Mouse (Mus musculus): ENCODE measurements around the gene Mrgprh. TPM values are rescaled to one million over a fixed set of nuclear protein-coding genes. Genes with fewer than 3 reads are reported as not detected.

The Mrgprh gene
- total and polyA plus RNA-seq, 3 experiments: not detected

DNA sequence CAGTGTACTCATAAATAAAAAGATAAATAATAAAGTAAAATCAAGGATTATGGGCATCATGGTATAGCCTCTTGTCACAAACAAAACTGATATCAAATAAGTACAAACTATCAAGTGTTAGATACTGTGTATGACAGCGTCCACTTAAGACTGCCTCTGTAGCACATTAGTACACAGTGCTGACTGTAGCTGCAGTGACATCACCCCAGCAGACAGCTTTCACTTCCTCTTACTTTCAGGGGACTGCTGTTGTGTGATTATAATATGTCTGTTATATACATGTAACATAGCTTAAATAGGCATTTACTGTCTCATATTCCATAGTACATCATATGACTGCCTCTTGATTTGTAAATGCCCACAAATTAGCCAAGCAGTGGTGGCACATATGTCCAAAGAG lies 45.2 kb downstream of the Mrgprh start:
- DNase-seq (ENCODE audit: low read depth, low spot score): peak; percentile 58

DNA sequence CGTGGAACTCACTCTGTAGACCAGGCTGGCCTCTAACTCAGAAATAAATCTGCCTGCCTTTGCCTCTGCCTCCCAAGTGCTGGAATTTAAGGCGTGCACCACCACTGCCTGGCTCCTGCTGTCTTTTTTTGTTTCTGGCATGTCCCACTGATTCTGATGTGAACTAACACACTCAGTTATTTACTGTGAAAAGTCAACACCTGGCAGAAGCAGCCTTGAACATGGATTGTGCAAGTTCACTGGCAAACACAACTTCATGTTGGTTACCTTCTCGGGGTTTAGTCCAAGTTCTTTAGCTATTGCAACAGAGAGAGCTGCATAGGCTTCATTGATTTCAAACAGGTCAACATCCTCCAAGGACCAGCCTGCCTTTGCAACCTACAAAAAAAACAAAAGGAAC lies 49.2 kb downstream of the Mrgprh start:
- Histone ChIP-seq H3K27me3 (ENCODE audit: control insufficient read depth in 1 of 2, insufficient read depth in 2 of 2, low read length in 2 of 2) (no peaks in the 10 kb centered on the region), H3K9me3 (replicated peaks; ENCODE audit: insufficient read depth, low read length) (no peaks in the 10 kb centered on the region), H3K36me3 (ENCODE audit: control insufficient read depth in 1 of 2, insufficient read depth in 2 of 2, low read length in 2 of 2) (peaks cover 7 to 37% of the 10 kb centered on the region in 2 experiments), H3K9ac (ENCODE audit: control insufficient read depth, low read depth, low read length, poor library complexity, severe bottlenecking) (no peak overlapping the region), H3K27ac (ENCODE audit: control insufficient read depth, low read depth, low read length) (no peak overlapping the region), H3K4me1 (ENCODE audit: control insufficient read depth in 1 of 2, insufficient read depth in 2 of 2, low read length in 2 of 2) (no peaks in the 10 kb centered on the region), H3K4me3 (ENCODE audit: control insufficient read depth in 1 of 2, insufficient read depth in 1 of 2, low read depth in 2 of 2, low read length in 2 of 2) (no peak overlapping the region), H3K79me2 (ENCODE audit: control insufficient read depth, insufficient read depth, low read length, poor library complexity) (0 out of 2 replicates have a peak, but pooled peaks cover 3% of the 10 kb centered on the region)
- TF ChIP-seq HCFC1 (IDR thresholded peaks at IDR 0.05; ENCODE audit: low read depth, low read length) (no peak), MYB (IDR thresholded peaks at IDR 0.05; ENCODE audit: low read depth, low read length) (no peak), CHD1 (IDR thresholded peaks at IDR 0.05; ENCODE audit: low read depth, low read length) (no peak), POLR2A (IDR thresholded peaks at IDR 0.05; ENCODE audit: control insufficient read depth in 1 of 2, insufficient read depth in 1 of 2, low read depth in 1 of 2, low read length in 2 of 2, poor library complexity in 1 of 2) (peak in 1 of 2 experiments; percentile 15; a peak in 1 of 4 replicates), JUND (IDR thresholded peaks at IDR 0.05; ENCODE audit: low read depth, low read length) (no peak)
- no peak for DNase-seq (ENCODE audit: low read depth, low spot score)

More for the DNA sequence above, 45.2 kb downstream of the Mrgprh start:
- Histone ChIP-seq H3K36me3 (ENCODE audit: control insufficient read depth in 1 of 2, insufficient read depth in 2 of 2, low read length in 2 of 2) (peaks cover 28 to 58% of the 10 kb centered on the region in 2 experiments), H3K27ac (ENCODE audit: control insufficient read depth, low read depth, low read length) (no peak overlapping the region), H3K4me1 (ENCODE audit: control insufficient read depth in 1 of 2, insufficient read depth in 2 of 2, low read length in 2 of 2) (peaks cover 0 to 3% of the 10 kb centered on the region in 2 experiments; a peak in 2 of 4 replicates), H3K27me3 (ENCODE audit: control insufficient read depth in 1 of 2, insufficient read depth in 2 of 2, low read length in 2 of 2) (no peaks in the 10 kb centered on the region), H3K4me3 (ENCODE audit: control insufficient read depth in 1 of 2, insufficient read depth in 1 of 2, low read depth in 2 of 2, low read length in 2 of 2) (no peak overlapping the region), H3K79me2 (ENCODE audit: control insufficient read depth, insufficient read depth, low read length, poor library complexity) (peaks cover 23% of the 10 kb centered on the region), H3K9ac (ENCODE audit: control insufficient read depth, low read depth, low read length, poor library complexity, severe bottlenecking) (no peak overlapping the region), H3K9me3 (replicated peaks; ENCODE audit: insufficient read depth, low read length) (no peaks in the 10 kb centered on the region)
- TF ChIP-seq NELFE (IDR thresholded peaks at IDR 0.05; ENCODE audit: low read depth, low read length) (no peak), GATA1 (IDR thresholded peaks at IDR 0.05; ENCODE audit: low read depth, low read length) (no peak), EP300 (IDR thresholded peaks at IDR 0.05; ENCODE audit: low read depth in 1 of 2, low read length in 2 of 2) (no peak; a peak in 1 of 4 replicates), SIN3A (IDR thresholded peaks at IDR 0.05; ENCODE audit: low read length) (no peak), RAD21 (IDR thresholded peaks at IDR 0.05; ENCODE audit: low read depth, low read length) (no peak)

DNA sequence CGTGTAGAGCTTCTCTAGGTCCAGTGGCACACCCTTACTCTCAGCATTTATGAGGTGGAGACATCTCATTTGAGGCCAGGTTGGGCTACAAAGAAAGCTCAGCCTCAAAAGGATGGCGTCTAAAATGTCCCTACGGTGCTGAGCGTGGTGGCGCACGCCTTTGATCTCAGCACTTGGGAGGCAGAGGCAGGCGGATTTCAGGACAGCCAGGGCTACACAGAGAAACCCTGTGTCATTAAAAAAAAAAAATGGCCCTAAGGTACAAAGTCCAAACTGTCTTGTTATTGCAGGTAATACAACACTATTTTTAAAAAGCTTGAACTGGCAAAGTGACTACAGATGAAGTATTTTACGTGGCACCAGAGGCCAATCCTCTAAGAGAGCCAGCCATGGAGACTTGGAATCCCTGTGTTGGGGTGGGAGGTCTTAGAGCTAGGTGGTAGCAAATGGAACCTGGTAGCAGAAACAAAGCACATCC lies 49.9 kb downstream of the Mrgprh start:
- no peaks in the 10 kb centered on the region for H3K9me3 ChIP-seq (replicated peaks; ENCODE audit: insufficient read depth, low read length)
- H3K4me3 ChIP-seq (ENCODE audit: control insufficient read depth in 1 of 2, insufficient read depth in 1 of 2, low read depth in 2 of 2, low read length in 2 of 2): no peak overlapping the region
- no peaks in the 10 kb centered on the region for H3K27me3 ChIP-seq (ENCODE audit: control insufficient read depth in 1 of 2, insufficient read depth in 2 of 2, low read length in 2 of 2)
- TF ChIP-seq KAT2A (conservative IDR thresholded peaks at IDR 0.05; ENCODE audit: low read depth, low read length) (no peak), POLR2AphosphoS2 (IDR thresholded peaks at IDR 0.05; ENCODE audit: low read length) (peak; percentile 52), TBP (IDR thresholded peaks at IDR 0.05; ENCODE audit: low read depth, low read length) (no peak), POLR2A (IDR thresholded peaks at IDR 0.05; ENCODE audit: control insufficient read depth in 1 of 2, insufficient read depth in 1 of 2, low read depth in 1 of 2, low read length in 2 of 2, poor library complexity in 1 of 2) (peak in 1 of 2 experiments; percentile 26; a peak in 1 of 4 replicates), MYB (IDR thresholded peaks at IDR 0.05; ENCODE audit: low read depth, low read length) (0 out of 2 replicates have a peak, but pooled peaks have one; percentile 17)
- peaks cover 0 to 29% of the 10 kb centered on the region in 2 experiments; a peak in 3 of 4 replicates for H3K36me3 ChIP-seq (ENCODE audit: control insufficient read depth in 1 of 2, insufficient read depth in 2 of 2, low read length in 2 of 2)
- no peak overlapping the region for H3K9ac ChIP-seq (ENCODE audit: control insufficient read depth, low read depth, low read length, poor library complexity, severe bottlenecking)
- no peaks in the 10 kb centered on the region for H3K79me2 ChIP-seq (ENCODE audit: control insufficient read depth, insufficient read depth, low read length, poor library complexity)
- DNase-seq (ENCODE audit: low read depth, low spot score): no peak
- no peaks in the 10 kb centered on the region for H3K4me1 ChIP-seq (ENCODE audit: control insufficient read depth in 1 of 2, insufficient read depth in 2 of 2, low read length in 2 of 2)
- H3K27ac ChIP-seq (ENCODE audit: control insufficient read depth, low read depth, low read length): no peak overlapping the region

Other genes starting within 250 kb of the Mrgprh start
- not detected in 2 replicates for gene Slc22a1, start 200.2 kb upstream of the Mrgprh start, total RNA-seq (2012; rRNA removed)
- not detected for gene Slc22a1, start 200.2 kb upstream of the Mrgprh start, polyA plus RNA-seq (2012; ENCODE audit: insufficient read depth in 1 of 2, insufficient read length in 2 of 2, low read depth in 1 of 2, low replicate concordance in 2 of 2, missing spikeins in 1 of 2)
- 18.0 and 18.8 TPM in 2 replicates for gene Igf2r, start 106.4 kb upstream of the Mrgprh start, total RNA-seq (2012; rRNA removed)
- 10 to 100 TPM; 18.3 to 21.7 TPM for gene Igf2r, start 106.4 kb upstream of the Mrgprh start, polyA plus RNA-seq (2012; ENCODE audit: insufficient read depth in 1 of 2, insufficient read length in 2 of 2, low read depth in 1 of 2, low replicate concordance in 2 of 2, missing spikeins in 1 of 2)
- not detected in 2 replicates for gene Mas1, start 7.9 kb upstream of the Mrgprh start, total RNA-seq (2012; rRNA removed)
- not detected for gene Mas1, start 7.9 kb upstream of the Mrgprh start, polyA plus RNA-seq (2012; ENCODE audit: insufficient read depth in 1 of 2, insufficient read length in 2 of 2, low read depth in 1 of 2, low replicate concordance in 2 of 2, missing spikeins in 1 of 2)
- 0.36 and 0.54 TPM in 2 replicates for gene Pnldc1, start 34.2 kb downstream of the Mrgprh start, total RNA-seq (2012; rRNA removed)
- 1 to 10 TPM in 1 of 2 experiments, not detected in 1; 1.1 TPM for gene Pnldc1, start 34.2 kb downstream of the Mrgprh start, polyA plus RNA-seq (2012; ENCODE audit: insufficient read depth in 1 of 2, insufficient read length in 2 of 2, low read depth in 1 of 2, low replicate concordance in 2 of 2, missing spikeins in 1 of 2)
- gene Tcp1, start 39.7 kb downstream of the Mrgprh start, total RNA-seq (2012; rRNA removed): 570 and 598 TPM in 2 replicates
- gene Tcp1, start 39.7 kb downstream of the Mrgprh start, polyA plus RNA-seq (2012; ENCODE audit: insufficient read depth in 1 of 2, insufficient read length in 2 of 2, low read depth in 1 of 2, low replicate concordance in 2 of 2, missing spikeins in 1 of 2): 1,000 to 10,000 TPM in 1 of 2 experiments, 100 to 1,000 TPM in 1; 485 to 1,425 TPM
- gene Mrpl18, start 40.3 kb downstream of the Mrgprh start, total RNA-seq (2012; rRNA removed): 238 and 257 TPM in 2 replicates
- gene Mrpl18, start 40.3 kb downstream of the Mrgprh start, polyA plus RNA-seq (2012; ENCODE audit: insufficient read depth in 1 of 2, insufficient read length in 2 of 2, low read depth in 1 of 2, low replicate concordance in 2 of 2, missing spikeins in 1 of 2): 100 to 1,000 TPM in 1 of 2 experiments, not detected in 1; 202 TPM
- gene Acat3, start 64.6 kb downstream of the Mrgprh start, total RNA-seq (2012; rRNA removed): 13.6 and 14.6 TPM in 2 replicates
- 1 to 10 TPM in 1 of 2 experiments, not detected in 1; 1.0 TPM for gene Acat3, start 64.6 kb downstream of the Mrgprh start, polyA plus RNA-seq (2012; ENCODE audit: insufficient read depth in 1 of 2, insufficient read length in 2 of 2, low read depth in 1 of 2, low replicate concordance in 2 of 2, missing spikeins in 1 of 2)
- 54.9 and 60.1 TPM in 2 replicates for gene Acat2, start 84.7 kb downstream of the Mrgprh start, total RNA-seq (2012; rRNA removed)
- gene Acat2, start 84.7 kb downstream of the Mrgprh start, polyA plus RNA-seq (2012; ENCODE audit: insufficient read depth in 1 of 2, insufficient read length in 2 of 2, low read depth in 1 of 2, low replicate concordance in 2 of 2, missing spikeins in 1 of 2): 10 to 100 TPM in 1 of 2 experiments, not detected in 1; 33.8 TPM
- 61.1 and 63.5 TPM in 2 replicates for gene Wtap, start 118.1 kb downstream of the Mrgprh start, total RNA-seq (2012; rRNA removed)
- gene Wtap, start 118.1 kb downstream of the Mrgprh start, polyA plus RNA-seq (2012; ENCODE audit: insufficient read depth in 1 of 2, insufficient read length in 2 of 2, low read depth in 1 of 2, low replicate concordance in 2 of 2, missing spikeins in 1 of 2): 10 to 100 TPM in 1 of 2 experiments, not detected in 1; 74.0 TPM
- gene Sod2, start 130.8 kb downstream of the Mrgprh start, total RNA-seq (2012; rRNA removed): 284 and 295 TPM in 2 replicates
- 100 to 1,000 TPM; 293 to 320 TPM for gene Sod2, start 130.8 kb downstream of the Mrgprh start, polyA plus RNA-seq (2012; ENCODE audit: insufficient read depth in 1 of 2, insufficient read length in 2 of 2, low read depth in 1 of 2, low replicate concordance in 2 of 2, missing spikeins in 1 of 2)
- 0.12 TPM in 1 of 2 replicates, not detected in the other for gene Gpr31b, start 176.3 kb downstream of the Mrgprh start, total RNA-seq (2012; rRNA removed)
- gene Gpr31b, start 176.3 kb downstream of the Mrgprh start, polyA plus RNA-seq (2012; ENCODE audit: insufficient read depth in 1 of 2, insufficient read length in 2 of 2, low read depth in 1 of 2, low replicate concordance in 2 of 2, missing spikeins in 1 of 2): under 1 TPM in 1 of 2 experiments, not detected in 1; 0.08 TPM
- gene Tcp10b, start 185.1 kb downstream of the Mrgprh start, total RNA-seq (2012; rRNA removed): not detected in 2 replicates
- under 1 TPM in 1 of 2 experiments, not detected in 1; 0.06 TPM for gene Tcp10b, start 185.1 kb downstream of the Mrgprh start, polyA plus RNA-seq (2012; ENCODE audit: insufficient read depth in 1 of 2, insufficient read length in 2 of 2, low read depth in 1 of 2, low replicate concordance in 2 of 2, missing spikeins in 1 of 2)

Data from MEL (cell line).